Mouse (Mus musculus): ENCODE measurements around the gene Ppia. TPM values are rescaled to one million over a fixed set of nuclear protein-coding genes. Genes with fewer than 3 reads are reported as not detected.
"Not testable (repeated sequence)": the region's sequence is repeated elsewhere in the genome, so short reads cannot be mapped to it uniquely, and the experiment has no call there.

Ppia gene
- total RNA-seq (2021), result 1,000 to 10,000 TPM; 1,722 to 2,059 TPM

- intact Hi-C loops (cut with DNase I), result no loop called here
Measured at GRCm38 (mm10) chr11:6414751-6415550, at the start of gene Ppia. TSS of gene Ppia (plus strand) at chr11:6415443.

GRCm38 (mm10) chr11:6365885-6366284 is 49.4 kb upstream of the Ppia start:
- peak; percentile 46 to 52 for DNase-seq (ENCODE audit: low spot score in 2 of 2)
- intact Hi-C loops (cut with DNase I), result loop anchor here (5.0 kb wide), 1 partner anchor 36 kb away; no protein-coding TSS in a partner anchor

More at GRCm38 (mm10) chr11:6414751-6415550, at the start of gene Ppia:
- no peak for DNase-seq (ENCODE audit: low spot score in 2 of 2)

- intact Hi-C loops (cut with DNase I), result loop anchor here (5.0 kb wide), 1 partner anchor 36 kb away; no protein-coding TSS in a partner anchor
- no peak for DNase-seq (ENCODE audit: low spot score in 2 of 2)
Measured at GRCm38 (mm10) chr11:6366434-6366833, 48.8 kb upstream of the Ppia start.

DNA sequence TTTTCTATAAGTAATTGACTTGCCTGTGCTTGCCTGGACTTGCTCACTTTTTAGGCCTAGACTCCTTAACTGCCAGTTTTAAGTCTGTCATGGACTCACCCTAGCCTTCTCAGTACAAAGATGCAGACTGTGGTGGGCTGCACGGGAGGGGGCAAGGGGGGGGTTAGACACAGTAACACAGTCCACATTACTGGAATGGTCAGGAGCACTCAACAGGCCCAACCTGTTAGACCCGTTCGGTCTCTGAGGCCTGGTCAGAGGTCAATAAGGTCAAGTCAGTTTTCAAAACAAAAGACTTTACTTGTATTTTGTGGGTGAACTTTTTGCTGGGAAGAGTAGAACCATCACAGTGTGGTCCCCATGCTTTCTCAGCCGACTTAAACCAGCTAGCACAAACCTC is 48.1 kb upstream of the Ppia start:
- DNase-seq (ENCODE audit: low spot score in 2 of 2), result no peak
- intact Hi-C loops (cut with DNase I), result loop anchor here (5.0 kb wide), 1 partner anchor 35 kb away; no protein-coding TSS in a partner anchor

- DNase-seq (ENCODE audit: low spot score in 2 of 2), result not testable (repeated sequence)
- intact Hi-C loops (cut with DNase I), result loop anchor here (5.0 kb wide), 1 partner anchor 34 kb away; no protein-coding TSS in a partner anchor
Measured at GRCm38 (mm10) chr11:6367986-6368385, 47.3 kb upstream of the Ppia start.

DNA sequence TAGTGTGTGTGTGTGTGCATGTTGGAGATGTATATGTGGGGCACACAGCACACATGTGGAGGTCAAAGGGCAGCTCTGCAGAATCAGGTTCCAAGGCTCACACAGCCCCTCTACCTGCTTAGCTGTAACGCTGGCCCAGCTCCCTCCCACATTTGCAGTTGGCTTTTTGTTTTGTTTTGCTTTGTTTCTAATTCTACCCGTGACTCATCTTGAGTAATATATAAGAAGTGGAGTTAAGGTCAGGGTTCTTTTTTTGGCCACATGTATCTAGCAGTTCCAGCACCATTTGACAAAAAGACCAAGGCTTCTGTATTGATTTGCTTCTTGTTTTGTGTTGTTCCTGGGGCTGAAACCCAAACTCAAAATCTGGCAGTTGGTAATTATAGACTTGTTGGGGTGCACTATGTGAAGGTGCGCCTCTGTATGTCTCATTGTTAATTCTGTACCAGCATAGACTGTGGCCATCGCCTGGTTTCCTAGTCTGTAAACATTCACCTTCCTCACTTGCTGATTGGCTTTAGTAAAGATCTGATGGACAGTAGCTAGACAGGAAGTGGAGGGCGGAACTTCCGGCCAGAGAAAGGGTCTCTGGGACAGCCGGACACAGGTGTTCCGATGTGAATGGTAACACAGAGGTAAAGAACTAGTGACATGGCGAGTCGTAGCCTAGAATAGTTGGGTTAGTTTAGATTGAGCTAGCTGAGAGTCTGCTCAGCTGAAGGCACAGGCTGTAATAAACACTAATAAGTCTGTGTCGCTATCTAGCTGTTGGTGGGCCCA is 43.7 kb upstream of the Ppia start:
- DNase-seq (ENCODE audit: low spot score in 2 of 2), result no peak
- intact Hi-C loops (cut with DNase I), result no loop called here

DNA sequence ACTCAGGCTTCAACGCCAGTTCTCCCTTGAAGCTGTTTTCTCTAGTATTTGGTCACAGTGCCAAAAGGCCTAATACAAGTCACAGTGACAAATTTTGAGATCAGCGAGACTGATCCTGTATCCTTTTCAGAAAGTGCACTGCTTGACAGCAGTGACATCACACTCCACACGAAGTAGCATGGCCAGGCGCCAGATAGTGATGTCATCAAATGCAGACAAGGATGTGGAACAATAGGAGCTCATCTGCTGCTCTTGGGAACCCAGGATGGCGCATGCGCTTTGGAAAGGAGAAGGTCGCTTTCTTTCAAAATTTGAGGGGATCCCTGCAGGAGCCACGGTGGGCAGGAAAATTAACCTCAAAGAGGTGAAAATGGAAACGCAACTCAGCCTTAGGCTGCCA is 42.5 kb upstream of the Ppia start:
- intact Hi-C loops (cut with DNase I), result no loop called here
- DNase-seq (ENCODE audit: low spot score in 2 of 2), result no peak

DNA sequence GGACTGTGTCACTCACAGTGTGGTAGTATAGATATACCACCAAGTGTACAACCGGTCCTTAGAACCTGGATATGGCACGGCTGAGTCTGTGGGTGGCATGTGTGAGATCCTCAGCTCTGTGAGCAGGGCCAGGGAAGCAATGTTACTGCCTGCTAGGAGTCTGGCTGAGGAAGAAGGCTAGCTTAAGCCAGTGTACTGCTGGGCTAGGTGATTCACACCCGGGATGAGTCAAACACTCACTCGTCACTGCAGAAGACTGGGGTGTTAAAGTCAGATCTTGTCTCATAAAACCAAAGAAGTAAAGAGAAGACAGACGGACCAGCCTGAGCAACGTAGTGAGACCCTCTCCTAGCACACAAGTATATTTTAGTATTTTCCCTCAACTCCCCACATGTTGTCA is 34.3 kb upstream of the Ppia start:
- no peak for DNase-seq (ENCODE audit: low spot score in 2 of 2)

DNA sequence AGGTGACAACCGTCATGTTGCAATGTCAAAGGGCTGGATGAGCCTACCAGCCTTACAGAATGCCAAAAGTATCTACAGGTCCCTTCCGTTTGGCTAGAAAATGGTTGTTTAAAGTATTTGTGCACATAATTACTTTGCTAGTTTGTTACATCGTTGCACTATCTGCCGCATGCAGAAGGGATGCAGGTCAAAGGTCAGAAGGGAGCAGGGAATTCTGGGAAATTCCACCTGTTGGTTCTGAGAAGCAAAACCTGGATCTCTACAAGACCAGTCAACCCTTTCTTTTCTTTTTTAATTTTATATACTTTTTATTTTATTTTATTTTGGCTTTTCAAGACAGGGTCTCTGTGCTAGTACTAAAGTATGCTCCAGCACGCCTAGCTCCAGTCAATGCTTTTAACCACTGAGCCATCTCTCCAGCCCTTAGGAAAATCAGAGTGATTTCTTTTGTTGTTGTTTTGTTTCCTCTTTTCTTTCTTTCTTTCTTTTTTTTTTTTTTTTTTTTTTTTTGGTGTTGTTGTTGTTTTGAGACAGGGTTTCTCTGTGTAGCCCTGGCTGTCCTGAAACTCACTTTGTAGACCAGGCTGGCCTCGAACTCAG is 27.0 kb upstream of the Ppia start:
- intact Hi-C loops (cut with DNase I), result no loop called here
- DNase-seq (ENCODE audit: low spot score in 2 of 2), result no peak

More for the DNA sequence above, 34.3 kb upstream of the Ppia start:
- intact Hi-C loops (cut with DNase I), result no loop called here

DNA sequence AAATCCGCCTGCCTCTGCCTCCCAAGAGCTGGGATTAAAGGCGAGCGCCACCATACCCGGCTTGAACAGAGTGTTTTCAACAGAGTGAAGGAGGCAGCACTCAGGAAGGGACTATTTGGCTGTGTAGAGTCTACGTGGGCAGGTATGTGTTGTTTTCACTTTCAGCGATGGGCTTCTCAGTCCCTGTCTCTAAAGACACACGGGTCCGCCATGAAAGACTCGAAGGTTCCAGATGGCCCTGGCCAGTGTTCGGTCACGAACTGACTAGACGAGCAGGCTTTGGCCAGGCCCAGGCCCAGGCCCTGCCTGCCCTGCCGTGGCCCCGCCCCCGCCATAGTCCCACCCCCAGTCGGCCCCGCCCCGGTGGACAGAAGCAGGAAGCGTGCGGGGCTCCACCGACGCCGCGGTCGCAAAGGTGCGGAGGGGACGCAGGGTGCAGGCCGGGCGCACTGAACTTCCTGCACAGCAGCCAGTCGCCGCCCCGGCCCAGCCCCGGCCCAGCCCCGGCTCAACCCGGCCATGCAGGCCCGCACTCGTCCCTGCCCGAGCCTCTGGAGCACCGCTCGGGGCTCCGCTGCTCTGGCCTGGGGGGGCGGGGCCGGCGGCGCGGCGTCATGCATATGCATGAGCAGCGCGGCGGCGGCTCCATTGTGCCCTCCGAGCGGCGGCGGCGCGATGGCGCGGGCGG is 26.4 kb upstream of the Ppia start, which contains the start of gene Zmiz2:
Gene Zmiz2 (plus strand): TSS at position 349 of the 688 bp plus-strand sequence.
- intact Hi-C loops (cut with DNase I), result no loop called here

GRCm38 (mm10) chr11:6389483-6389921 is 25.7 kb upstream of the Ppia start:
- no peak for DNase-seq (ENCODE audit: low spot score in 2 of 2)
- intact Hi-C loops (cut with DNase I), result no loop called here

More for the DNA sequence above, 26.4 kb upstream of the Ppia start, which contains the start of gene Zmiz2:
- DNase-seq (ENCODE audit: low spot score in 2 of 2), result peak; percentile 93 to 98

DNA sequence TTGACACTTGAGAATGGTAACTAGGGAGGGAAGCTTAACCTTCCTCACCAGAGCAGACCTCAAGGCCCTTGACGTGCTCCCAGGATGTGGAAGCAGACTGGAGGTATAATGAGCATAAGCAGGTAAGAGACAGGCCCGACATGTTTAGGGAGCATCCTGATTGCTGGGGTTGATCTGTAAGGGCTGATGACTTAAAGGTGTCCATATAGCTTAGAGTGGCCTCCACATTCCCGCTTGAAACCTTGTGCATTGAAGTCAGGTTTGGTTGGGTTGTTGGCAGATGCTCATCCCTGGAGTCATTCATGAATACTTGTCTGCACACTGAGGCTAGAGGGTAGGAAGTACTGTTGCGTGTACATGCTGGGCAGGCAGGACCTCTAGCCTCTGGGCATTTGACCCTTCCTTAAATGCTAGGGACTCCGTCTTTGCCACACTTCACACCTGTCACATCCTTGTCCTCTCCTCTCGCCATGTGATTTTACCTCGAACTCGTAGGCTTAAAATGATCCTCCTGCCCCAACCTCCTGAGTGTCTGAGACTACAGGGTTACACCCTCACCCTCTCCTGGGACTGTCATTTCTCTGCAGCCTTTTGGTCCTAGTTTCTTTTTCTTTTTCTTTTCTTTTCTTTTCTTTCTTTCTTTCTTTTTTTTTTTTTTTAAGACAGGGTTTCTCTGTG is 24.7 kb upstream of the Ppia start:
- no peak for DNase-seq (ENCODE audit: low spot score in 2 of 2)
- intact Hi-C loops (cut with DNase I), result no loop called here

- DNase-seq (ENCODE audit: low spot score in 2 of 2), result no peak
- intact Hi-C loops (cut with DNase I), result no loop called here
Measured at GRCm38 (mm10) chr11:6391516-6392276, 23.5 kb upstream of the Ppia start.

GRCm38 (mm10) chr11:6392857-6393256 is 22.4 kb upstream of the Ppia start:
- no peak for DNase-seq (ENCODE audit: low spot score in 2 of 2)
- intact Hi-C loops (cut with DNase I), result no loop called here

GRCm38 (mm10) chr11:6393866-6394265 is 21.4 kb upstream of the Ppia start:
- DNase-seq (ENCODE audit: low spot score in 2 of 2), result no peak
- intact Hi-C loops (cut with DNase I), result no loop called here

DNA sequence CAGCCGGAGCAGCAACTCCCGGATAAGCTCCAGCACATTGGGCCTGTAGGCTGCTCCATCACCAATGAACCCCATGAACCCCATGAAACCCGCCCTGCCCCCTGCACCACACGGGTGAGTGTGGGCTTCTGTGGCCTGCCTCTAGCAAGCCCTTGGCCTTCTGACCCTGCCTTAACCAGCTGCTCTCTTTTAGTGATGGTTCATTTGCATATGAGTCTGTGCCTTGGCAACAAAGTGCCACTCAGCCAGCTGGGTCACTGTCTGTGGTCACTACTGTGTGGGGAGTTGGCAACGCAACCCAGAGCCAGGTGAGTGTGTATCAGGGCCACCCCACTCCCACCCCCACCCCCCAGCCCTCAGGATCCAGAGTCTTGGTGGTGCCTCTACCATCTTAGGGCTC is 19.7 kb upstream of the Ppia start:
- DNase-seq (ENCODE audit: low spot score in 2 of 2), result no peak

GRCm38 (mm10) chr11:6398141-6398540 is 17.1 kb upstream of the Ppia start:
- no peak for DNase-seq (ENCODE audit: low spot score in 2 of 2)
- intact Hi-C loops (cut with DNase I), result no loop called here

More for the DNA sequence above, 19.7 kb upstream of the Ppia start:
- intact Hi-C loops (cut with DNase I), result no loop called here
